Mouse (Mus musculus) layer of hippocampus, postnatal 10 days (tissue): ENCODE data around the gene Stim1. TPM values are rescaled to one million over a fixed set of nuclear protein-coding genes. Genes with fewer than 3 reads are reported as not detected.

Source experiments
- DNase-seq, 2 experiments: peaks; one replicate each; pipeline ENCODE4 v3.0.0; 2021; ENCODE audit warnings: low spot score in 2 of 2
- long read RNA-seq: library from polyadenylated mRNA; stranded (forward); transcript quantifications from one replicate; pipeline ENCODE4 v2.0.0, GENCODE M21; 2023
- total RNA-seq, 2 experiments: library from RNA; stranded (reverse); gene quantifications; 2 replicates each; pipeline ENCODE4 v1.2.3; 2021

The Stim1 gene
- total RNA-seq, result 10 to 100 TPM; 56.7 to 66.1 TPM
- long read RNA-seq, full-length matches to known transcripts, result 3 of 9 reads
- long read RNA-seq, partial matches to known transcripts, result 3 of 9 reads
- long read RNA-seq, other reads (novel, unspliced or antisense), result 3 of 9 reads

- DNase-seq, result peak; percentile 55 to 68
Observed at GRCm38 (mm10) chr7:102267601-102268394, at the start of gene Stim1. Stim1 (plus strand) TSS chr7:102267806.

GRCm38 (mm10) chr7:102221899-102222298 is 45.7 kb upstream of the Stim1 start:
- no peak for DNase-seq

- no peak for DNase-seq
Observed at GRCm38 (mm10) chr7:102222336-102222735, 45.3 kb upstream of the Stim1 start.

- DNase-seq, result peak; percentile 56 to 77
Observed at GRCm38 (mm10) chr7:102222830-102223556, 44.6 kb upstream of the Stim1 start.

GRCm38 (mm10) chr7:102223883-102224738 is 43.5 kb upstream of the Stim1 start:
- no peak for DNase-seq

GRCm38 (mm10) chr7:102226051-102226450 is 41.6 kb upstream of the Stim1 start:
- no peak for DNase-seq

- DNase-seq, result no peak
Observed at GRCm38 (mm10) chr7:102228049-102228670, 39.4 kb upstream of the Stim1 start.

- DNase-seq, result no peak
Observed at GRCm38 (mm10) chr7:102229814-102230213, 37.8 kb upstream of the Stim1 start.

- DNase-seq, result no peak
Observed at GRCm38 (mm10) chr7:102233059-102233458, 34.5 kb upstream of the Stim1 start.

- no peak for DNase-seq
Observed at GRCm38 (mm10) chr7:102238686-102239286, 28.8 kb upstream of the Stim1 start.

- no peak for DNase-seq
Observed at GRCm38 (mm10) chr7:102239591-102239990, 28.0 kb upstream of the Stim1 start.

GRCm38 (mm10) chr7:102242371-102242770 is 25.2 kb upstream of the Stim1 start:
- DNase-seq, result no peak

- no peak for DNase-seq
Observed at GRCm38 (mm10) chr7:102242917-102243316, 24.7 kb upstream of the Stim1 start.

- DNase-seq, result no peak
Observed at GRCm38 (mm10) chr7:102243870-102244269, 23.7 kb upstream of the Stim1 start.

- DNase-seq, result no peak
Observed at GRCm38 (mm10) chr7:102244782-102245535, 22.6 kb upstream of the Stim1 start.

GRCm38 (mm10) chr7:102245775-102246174 is 21.8 kb upstream of the Stim1 start:
- peak; percentile 30 to 47 for DNase-seq

- DNase-seq, result no peak
Observed at GRCm38 (mm10) chr7:102246265-102246664, 21.3 kb upstream of the Stim1 start.

GRCm38 (mm10) chr7:102246956-102247797 is 20.4 kb upstream of the Stim1 start:
- no peak for DNase-seq
